Mouse (Mus musculus): Measurements from ENCODE around the gene Hmg20b. TPM values are rescaled to one million over a fixed set of nuclear protein-coding genes. Genes with fewer than 3 reads are reported as not detected.

Hmg20b gene
- 82.8 and 83.4 TPM in 2 replicates for polyA plus RNA-seq (2015; fragmentation: Nextera tagmentation; extraction: Ambion mirVana)

GRCm38 (mm10) chr10:81350351-81351063, at the start of gene Hmg20b:
Gene Hmg20b (minus strand): TSS chr10:81350480.
- Histone ChIP-seq H3K4me1 (replicated peaks) (peaks cover 43% of the 10 kb centered on the region), H3K4me3 (peak within 1 kb of the TSS; percentile 73), H3K9me3 (replicated peaks) (no peaks in the 10 kb centered on the region), H3K27me3 (no peaks in the 10 kb centered on the region), H3K36me3 (peaks cover 20% of the 10 kb centered on the region; the same call in 1 of the 2 replicates), H3K27ac (peak within 1 kb of the TSS; percentile 83), H3K4me2 (peak within 1 kb of the TSS; percentile 73), H3K9ac (peak within 1 kb of the TSS; percentile 90)
- WGBS = under 1% methylated on average over 54 of the region's 54 CpGs
- peak; percentile 94 for ATAC-seq (replicated peaks; ENCODE audit: insufficient number of reproducible peaks, insufficient read depth, low FRiP score, low read depth)

- Histone ChIP-seq H3K4me2 (no peak overlapping the region), H3K9me3 (replicated peaks) (no peaks in the 10 kb centered on the region), H3K4me3 (no peak overlapping the region), H3K36me3 (peaks cover 48% of the 10 kb centered on the region), H3K27me3 (no peaks in the 10 kb centered on the region), H3K9ac (no peak overlapping the region), H3K4me1 (replicated peaks) (peaks cover 37% of the 10 kb centered on the region), H3K27ac (no peak overlapping the region)
- ATAC-seq (replicated peaks; ENCODE audit: insufficient number of reproducible peaks, insufficient read depth, low FRiP score, low read depth) = no peak
- WGBS = 85% methylated on average over 18 of the region's 18 CpGs
Observed at GRCm38 (mm10) chr10:81399798-81400308, 49.6 kb upstream of the Hmg20b start.

- peaks cover 43% of the 10 kb centered on the region for H3K36me3 ChIP-seq
- no peak overlapping the region for H3K9ac ChIP-seq
- no peak overlapping the region for H3K4me2 ChIP-seq
- no peak overlapping the region for H3K4me3 ChIP-seq
- H3K4me1 ChIP-seq (replicated peaks) = peaks cover 31% of the 10 kb centered on the region
- 73% methylated on average over 5 of the region's 5 CpGs for WGBS
- H3K9me3 ChIP-seq (replicated peaks) = no peaks in the 10 kb centered on the region
- ATAC-seq (replicated peaks; ENCODE audit: insufficient number of reproducible peaks, insufficient read depth, low FRiP score, low read depth) = no peak
- H3K27me3 ChIP-seq = no peaks in the 10 kb centered on the region
- no peak overlapping the region for H3K27ac ChIP-seq
Observed at GRCm38 (mm10) chr10:81399296-81399695, 49.0 kb upstream of the Hmg20b start.

- 80% methylated on average over 5 of the region's 5 CpGs for WGBS
- peaks cover 29% of the 10 kb centered on the region for H3K4me1 ChIP-seq (replicated peaks)
- no peak for ATAC-seq (replicated peaks; ENCODE audit: insufficient number of reproducible peaks, insufficient read depth, low FRiP score, low read depth)
- H3K27me3 ChIP-seq = no peaks in the 10 kb centered on the region
- no peak overlapping the region for H3K27ac ChIP-seq
- no peak overlapping the region for H3K4me3 ChIP-seq
- H3K9ac ChIP-seq = peak overlapping the region; percentile 26; the same call in 1 of the 2 replicates
- no peak overlapping the region for H3K4me2 ChIP-seq
- H3K9me3 ChIP-seq (replicated peaks) = no peaks in the 10 kb centered on the region
- H3K36me3 ChIP-seq = peaks cover 34% of the 10 kb centered on the region
Observed at GRCm38 (mm10) chr10:81396749-81397148, 46.5 kb upstream of the Hmg20b start.

- no peak for ATAC-seq (replicated peaks; ENCODE audit: insufficient number of reproducible peaks, insufficient read depth, low FRiP score, low read depth)
- no peaks in the 10 kb centered on the region for H3K9me3 ChIP-seq (replicated peaks)
- no peak overlapping the region for H3K4me2 ChIP-seq
- H3K36me3 ChIP-seq = peaks cover 33% of the 10 kb centered on the region
- peaks cover 20% of the 10 kb centered on the region for H3K4me1 ChIP-seq (replicated peaks)
- no peak overlapping the region for H3K4me3 ChIP-seq
- no peak overlapping the region for H3K27ac ChIP-seq
- H3K27me3 ChIP-seq = no peaks in the 10 kb centered on the region
- no peak overlapping the region for H3K9ac ChIP-seq
- WGBS = 91% methylated on average over 4 of the region's 4 CpGs
Observed at GRCm38 (mm10) chr10:81395865-81396264, 45.6 kb upstream of the Hmg20b start.

- H3K27me3 ChIP-seq = no peaks in the 10 kb centered on the region
- no peak overlapping the region for H3K27ac ChIP-seq
- H3K4me3 ChIP-seq = no peak overlapping the region
- 14% methylated on average over 5 of the region's 5 CpGs for WGBS
- no peak overlapping the region for H3K9ac ChIP-seq
- peaks cover 26% of the 10 kb centered on the region for H3K36me3 ChIP-seq
- no peaks in the 10 kb centered on the region for H3K9me3 ChIP-seq (replicated peaks)
- ATAC-seq (replicated peaks; ENCODE audit: insufficient number of reproducible peaks, insufficient read depth, low FRiP score, low read depth) = no peak
- H3K4me1 ChIP-seq (replicated peaks) = peaks cover 21% of the 10 kb centered on the region
- no peak overlapping the region for H3K4me2 ChIP-seq
Observed at GRCm38 (mm10) chr10:81395127-81395526, 44.8 kb upstream of the Hmg20b start.

- H3K27me3 ChIP-seq = no peaks in the 10 kb centered on the region
- peak overlapping the region; percentile 53 for H3K9ac ChIP-seq
- peak overlapping the region; percentile 71 for H3K27ac ChIP-seq
- no peak for ATAC-seq (replicated peaks; ENCODE audit: insufficient number of reproducible peaks, insufficient read depth, low FRiP score, low read depth)
- H3K9me3 ChIP-seq (replicated peaks) = no peaks in the 10 kb centered on the region
- 9% methylated on average over 19 of the region's 19 CpGs for WGBS
- H3K36me3 ChIP-seq = peaks cover 17% of the 10 kb centered on the region; the same call in 1 of the 2 replicates
- peak overlapping the region; percentile 69 for H3K4me2 ChIP-seq
- H3K4me3 ChIP-seq = peak overlapping the region; percentile 41
- peaks cover 32% of the 10 kb centered on the region for H3K4me1 ChIP-seq (replicated peaks)
Observed at GRCm38 (mm10) chr10:81393456-81394063, 43.3 kb upstream of the Hmg20b start.

GRCm38 (mm10) chr10:81392781-81393185, 42.5 kb upstream of the Hmg20b start, which contains the start of gene Smim24:
Gene Smim24 (plus strand): TSS chr10:81393051.
- Histone ChIP-seq H3K4me1 (replicated peaks) (peaks cover 30% of the 10 kb centered on the region), H3K27ac (peak within 1 kb of the TSS; percentile 71), H3K27me3 (no peaks in the 10 kb centered on the region), H3K4me3 (peak within 1 kb of the TSS; percentile 41), H3K4me2 (peak within 1 kb of the TSS; percentile 69), H3K9me3 (replicated peaks) (no peaks in the 10 kb centered on the region), H3K9ac (peak within 1 kb of the TSS; percentile 53), H3K36me3 (peaks cover 16% of the 10 kb centered on the region)
- 58% methylated on average over 14 of the region's 14 CpGs for WGBS
- no peak; the same call in 1 of the 2 replicates for ATAC-seq (replicated peaks; ENCODE audit: insufficient number of reproducible peaks, insufficient read depth, low FRiP score, low read depth)

GRCm38 (mm10) chr10:81392270-81392669, 42.0 kb upstream of the Hmg20b start:
- Histone ChIP-seq H3K4me3 (no peak overlapping the region), H3K27ac (no peak overlapping the region), H3K9me3 (replicated peaks) (no peaks in the 10 kb centered on the region), H3K9ac (no peak overlapping the region), H3K4me1 (replicated peaks) (peaks cover 30% of the 10 kb centered on the region), H3K36me3 (peaks cover 16% of the 10 kb centered on the region), H3K4me2 (no peak overlapping the region), H3K27me3 (no peaks in the 10 kb centered on the region)
- no peak for ATAC-seq (replicated peaks; ENCODE audit: insufficient number of reproducible peaks, insufficient read depth, low FRiP score, low read depth)
- WGBS = 86% methylated on average over 6 of the region's 6 CpGs

- Histone ChIP-seq H3K27me3 (no peaks in the 10 kb centered on the region), H3K9me3 (replicated peaks) (no peaks in the 10 kb centered on the region), H3K27ac (no peak overlapping the region), H3K9ac (peak overlapping the region; percentile 20; the same call in 1 of the 2 replicates), H3K4me3 (no peak overlapping the region), H3K4me2 (no peak overlapping the region), H3K4me1 (replicated peaks) (peaks cover 34% of the 10 kb centered on the region), H3K36me3 (peaks cover 28% of the 10 kb centered on the region)
- no peak for ATAC-seq (replicated peaks; ENCODE audit: insufficient number of reproducible peaks, insufficient read depth, low FRiP score, low read depth)
- WGBS = 83% methylated on average over 13 of the region's 13 CpGs
Observed at GRCm38 (mm10) chr10:81390678-81390965, 40.3 kb upstream of the Hmg20b start.

- peak; percentile 10; the same call in 1 of the 2 replicates for ATAC-seq (replicated peaks; ENCODE audit: insufficient number of reproducible peaks, insufficient read depth, low FRiP score, low read depth)
- Histone ChIP-seq H3K4me1 (replicated peaks) (peaks cover 40% of the 10 kb centered on the region), H3K27me3 (no peaks in the 10 kb centered on the region), H3K27ac (peak overlapping the region; percentile 63), H3K36me3 (peaks cover 28% of the 10 kb centered on the region), H3K4me2 (no peak overlapping the region), H3K4me3 (no peak overlapping the region), H3K9me3 (replicated peaks) (no peaks in the 10 kb centered on the region), H3K9ac (peak overlapping the region; percentile 36)
- WGBS = 58% methylated on average over 23 of the region's 23 CpGs
Observed at GRCm38 (mm10) chr10:81389801-81390677, 39.8 kb upstream of the Hmg20b start.

All from heart, embryonic 15.5 days (tissue).